Mouse (Mus musculus) CD4-positive, CD25-positive, alpha-beta regulatory T cell, adult 4 months (primary cell): Measurements from ENCODE around the gene Cd300e. TPM values are rescaled to one million over a fixed set of nuclear protein-coding genes. Genes with fewer than 3 reads are reported as not detected.

Experiments used
- ATAC-seq: one replicate; pipeline ENCODE4 v1.8.0; 2017
- polyA plus RNA-seq, 2 experiments: library from polyadenylated mRNA; unstranded; fragments of 100-300 nt; shearing (Covaris generic); gene quantifications; one replicate each; pipeline ENCODE4 v1.2.1; 2017

The Cd300e gene
- polyA plus RNA-seq, result under 1 TPM in 1 of 2 experiments, not detected in 1; 0.29 TPM

DNA sequence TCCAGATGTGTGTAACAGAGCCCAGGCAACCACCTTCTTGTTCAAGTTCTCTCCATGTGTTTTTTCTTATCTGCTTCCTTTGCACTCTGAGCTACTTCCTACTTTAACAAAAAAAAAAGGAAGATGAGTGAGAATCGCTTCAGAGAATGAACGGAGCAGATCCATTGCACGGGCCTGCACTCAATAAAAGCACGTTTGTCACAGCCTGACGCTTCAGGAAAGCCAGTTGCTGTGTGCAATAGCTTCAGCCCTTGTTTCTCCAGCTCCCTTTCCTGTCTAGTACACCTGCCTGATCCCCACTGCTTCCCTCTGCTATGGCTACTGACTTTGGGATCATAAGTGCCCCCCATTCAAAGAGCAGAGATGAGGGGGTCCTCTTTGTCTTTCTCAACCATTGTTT is at the start of gene Cd300e:
Gene Cd300e, minus strand, starts transcription at position 101 of the 400 bp plus-strand sequence.
- no peak for ATAC-seq

DNA sequence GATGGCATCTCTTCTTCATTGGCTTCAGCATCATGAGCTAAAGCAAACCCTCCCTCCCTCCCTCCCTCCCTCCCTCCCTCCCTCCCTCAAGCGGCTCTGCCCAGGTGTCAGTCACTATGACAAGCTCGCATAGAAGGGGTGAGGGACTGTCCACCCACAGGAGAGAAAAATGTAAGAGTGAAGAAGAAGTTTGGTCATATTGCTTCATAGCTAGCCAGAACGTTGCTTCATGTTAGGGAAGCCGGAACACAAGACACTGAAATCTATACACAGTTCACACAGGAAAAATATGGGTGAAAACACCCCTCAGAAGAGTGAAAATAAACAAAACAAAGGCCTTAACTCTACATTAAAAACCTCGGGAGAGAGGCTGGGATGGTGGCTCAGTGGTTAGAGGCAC is 48.3 kb upstream of the Cd300e start:
- ATAC-seq, result no peak

DNA sequence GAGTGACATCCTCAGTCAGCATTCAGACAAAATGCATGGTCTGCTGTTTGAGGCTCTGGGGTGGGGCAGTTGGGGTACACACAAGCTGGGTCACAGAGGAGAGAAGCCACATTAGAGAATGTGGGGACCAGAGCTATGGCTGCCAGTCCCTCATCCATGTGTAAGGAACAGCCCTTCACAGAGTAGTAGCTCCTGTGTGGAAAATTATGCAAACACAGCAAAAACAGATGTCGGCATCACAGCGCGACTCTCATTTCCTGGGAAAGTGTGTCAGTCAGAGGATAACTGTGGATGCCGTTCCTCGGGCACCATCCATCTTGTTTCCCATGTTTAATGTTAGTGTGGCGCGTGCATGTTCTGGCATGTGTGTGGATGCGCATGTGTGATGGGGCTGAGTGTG is 46.2 kb upstream of the Cd300e start:
- no peak for ATAC-seq

DNA sequence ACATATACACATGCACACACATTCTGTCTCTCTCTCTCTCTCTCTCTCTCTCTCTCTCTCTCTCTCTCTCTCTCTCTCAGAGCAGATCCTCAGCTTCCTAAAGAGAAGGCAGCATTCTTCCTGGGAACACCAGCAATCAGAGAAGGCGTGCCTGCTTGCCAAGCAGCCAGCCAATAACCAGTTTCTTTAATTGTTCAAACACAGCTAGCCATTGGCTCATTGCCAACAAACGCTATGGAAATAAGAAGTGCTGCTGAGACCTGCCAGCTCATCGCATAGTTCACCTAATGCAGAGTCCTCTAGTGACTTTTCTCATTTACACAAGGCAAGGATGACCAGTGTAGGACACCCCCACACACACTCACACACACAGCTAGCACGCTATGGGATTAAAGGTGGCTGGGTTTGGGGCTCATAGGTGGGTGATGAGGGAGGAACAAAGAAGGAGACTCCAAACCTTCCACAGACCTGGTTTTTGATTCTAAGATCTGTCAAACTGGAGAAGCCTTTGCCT is 45.5 kb upstream of the Cd300e start:
- no peak for ATAC-seq

DNA sequence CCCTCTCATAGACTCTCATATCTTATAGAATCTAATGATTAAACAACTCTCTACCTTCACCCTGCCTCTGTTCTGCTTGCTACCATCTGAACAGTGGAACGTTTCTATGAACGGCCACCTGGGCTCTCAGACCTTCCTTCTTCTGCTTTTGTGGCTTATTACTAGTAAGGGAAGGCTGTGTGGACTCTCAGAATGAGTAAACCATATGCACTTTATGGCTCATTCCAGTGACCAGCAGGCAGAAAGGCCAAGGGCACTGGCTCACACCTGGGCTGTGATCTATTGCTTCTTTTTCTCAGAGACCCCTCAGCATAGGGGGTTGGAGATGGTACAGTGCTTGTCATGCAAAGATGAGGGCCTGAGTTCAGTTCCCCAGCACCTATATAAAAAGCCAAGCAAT is 44.7 kb upstream of the Cd300e start:
- ATAC-seq, result no peak

DNA sequence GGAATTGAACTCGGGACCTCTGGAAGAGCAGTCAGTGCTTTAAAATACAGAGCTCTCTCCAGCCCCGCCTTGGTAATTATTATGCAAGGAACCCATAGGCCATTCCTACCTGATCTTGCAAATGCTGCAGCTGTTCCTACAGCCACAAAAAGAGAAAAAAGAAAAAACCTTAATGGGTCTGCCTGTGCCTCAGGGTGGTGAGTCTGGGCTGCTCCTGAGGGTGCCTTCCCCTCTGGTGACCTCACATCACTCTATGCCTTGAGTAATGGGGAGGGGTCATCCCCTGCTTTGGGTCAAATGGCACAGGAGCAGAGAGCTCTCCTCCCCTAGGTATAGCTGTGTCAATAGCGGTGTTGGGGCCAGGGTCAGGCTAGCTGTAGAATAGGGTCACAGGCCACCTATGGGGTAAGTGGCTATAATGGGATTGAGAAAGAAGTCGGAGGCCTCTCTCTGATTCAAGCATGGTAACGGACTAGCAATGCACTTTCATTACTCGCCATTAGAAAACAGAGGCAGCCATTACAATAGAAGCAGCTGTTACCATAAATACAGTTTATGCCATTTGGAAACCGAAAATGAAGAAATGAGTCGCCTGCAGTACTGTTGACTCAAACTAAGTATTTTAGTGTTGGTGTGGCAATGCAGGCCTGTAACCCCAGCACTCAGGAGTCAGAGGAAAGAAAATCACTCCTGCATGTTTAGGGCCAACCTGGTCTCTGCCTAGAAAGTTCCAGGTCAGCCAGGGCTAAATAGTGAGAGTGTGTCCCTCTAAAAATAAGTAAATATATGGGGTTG is 43.0 kb upstream of the Cd300e start:
- no peak for ATAC-seq

DNA sequence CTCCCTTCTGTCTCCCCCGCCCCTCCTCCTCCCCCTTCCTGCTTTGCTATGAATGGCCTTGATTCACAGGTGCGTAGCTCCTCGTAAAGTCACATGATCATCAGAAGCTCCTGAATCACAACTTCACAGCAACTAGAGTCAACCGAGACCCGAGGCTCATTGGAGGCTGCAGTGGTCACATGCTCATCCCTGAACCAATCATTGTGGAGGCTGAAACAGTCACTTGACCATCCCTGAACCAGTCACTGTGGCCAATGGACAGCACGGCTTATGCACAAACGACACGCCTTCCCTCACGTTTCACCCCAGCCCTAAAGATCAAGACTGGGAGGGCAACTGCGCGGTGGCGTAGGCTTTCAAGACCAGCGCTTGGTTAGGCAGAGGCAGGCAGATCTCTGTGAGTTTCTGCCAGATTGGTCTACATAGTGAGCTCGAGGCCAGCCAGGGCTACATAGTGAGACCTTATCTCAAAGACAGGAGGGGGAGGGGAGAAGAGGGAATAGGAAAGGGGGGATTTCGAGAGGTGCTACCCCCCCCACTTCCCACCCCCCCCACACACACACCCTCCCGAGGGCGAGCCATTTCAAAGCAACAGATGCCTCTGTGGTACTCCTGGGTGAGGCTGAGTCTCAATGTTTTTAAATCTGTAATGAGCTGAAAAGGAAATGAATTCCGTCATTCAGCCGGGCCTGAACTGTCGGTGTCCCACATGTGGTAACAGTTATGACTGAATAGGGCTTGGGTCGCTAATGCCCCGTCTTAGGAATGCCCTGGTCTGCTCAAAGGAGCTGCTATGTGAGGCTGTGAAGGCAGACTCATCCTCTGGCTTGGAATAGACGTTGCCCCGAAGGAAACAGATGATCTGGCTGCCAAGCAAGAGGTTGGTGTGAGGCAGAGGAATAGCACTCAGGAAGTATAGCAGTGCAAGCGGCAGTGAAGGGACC is 41.8 kb upstream of the Cd300e start:
- ATAC-seq, result no peak

DNA sequence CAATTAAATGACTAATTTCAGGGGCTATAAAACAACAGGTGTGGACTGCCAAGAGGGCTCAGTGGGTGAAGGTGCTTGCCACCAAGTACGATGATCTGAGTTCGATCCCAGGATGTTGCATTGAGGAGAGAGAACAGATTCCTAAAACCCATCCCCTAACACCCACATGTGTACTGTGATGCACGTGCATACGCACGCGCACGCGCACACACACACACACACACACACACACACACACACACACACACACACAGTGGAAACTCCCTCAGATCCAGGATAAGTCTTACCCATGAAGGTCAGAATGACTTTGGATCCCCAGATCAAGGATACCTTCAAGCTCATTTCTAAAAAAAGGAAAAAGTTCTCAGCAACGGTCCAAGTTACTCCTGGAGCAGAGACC is 40.1 kb upstream of the Cd300e start:
- no peak for ATAC-seq

DNA sequence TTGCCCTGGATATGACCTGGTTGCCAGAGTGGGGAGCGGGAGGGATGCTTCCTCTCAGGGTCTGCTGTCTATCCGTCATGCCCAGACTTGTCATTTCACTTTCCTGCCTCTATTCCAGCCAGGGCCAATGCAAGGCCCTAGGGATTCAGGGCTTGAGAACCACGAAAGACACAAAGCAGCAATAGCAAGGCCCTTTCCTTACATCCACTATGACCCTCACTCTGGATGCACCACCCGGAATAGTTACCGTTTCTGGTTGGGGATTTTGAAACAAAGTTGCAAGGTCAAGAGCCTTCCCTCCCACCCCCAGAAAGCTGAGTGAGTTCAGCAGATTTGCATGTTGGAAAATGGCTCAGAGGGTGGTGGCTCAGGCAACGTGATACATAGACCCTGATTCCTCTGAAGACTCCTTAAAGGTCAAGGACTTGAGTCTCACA is 39.7 kb upstream of the Cd300e start:
- ATAC-seq, result no peak

DNA sequence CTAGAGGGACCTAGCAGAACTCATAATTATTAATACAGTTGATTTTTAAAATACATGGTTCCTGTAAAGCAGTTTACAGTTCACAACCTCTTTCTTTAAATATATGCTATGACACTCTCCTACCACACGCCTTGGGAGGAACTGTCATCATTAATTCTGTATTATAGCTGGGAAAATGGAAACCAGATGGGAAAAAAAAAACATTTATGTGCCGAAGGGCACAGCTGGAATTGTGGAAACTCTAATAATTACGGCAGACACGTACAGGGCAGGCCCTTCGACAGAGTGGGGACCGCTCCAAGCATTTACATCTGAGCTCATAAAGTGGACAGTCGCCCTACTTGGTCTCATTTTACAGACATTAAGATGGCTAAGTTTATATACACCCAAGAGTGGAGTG is 38.8 kb upstream of the Cd300e start:
- ATAC-seq, result no peak

DNA sequence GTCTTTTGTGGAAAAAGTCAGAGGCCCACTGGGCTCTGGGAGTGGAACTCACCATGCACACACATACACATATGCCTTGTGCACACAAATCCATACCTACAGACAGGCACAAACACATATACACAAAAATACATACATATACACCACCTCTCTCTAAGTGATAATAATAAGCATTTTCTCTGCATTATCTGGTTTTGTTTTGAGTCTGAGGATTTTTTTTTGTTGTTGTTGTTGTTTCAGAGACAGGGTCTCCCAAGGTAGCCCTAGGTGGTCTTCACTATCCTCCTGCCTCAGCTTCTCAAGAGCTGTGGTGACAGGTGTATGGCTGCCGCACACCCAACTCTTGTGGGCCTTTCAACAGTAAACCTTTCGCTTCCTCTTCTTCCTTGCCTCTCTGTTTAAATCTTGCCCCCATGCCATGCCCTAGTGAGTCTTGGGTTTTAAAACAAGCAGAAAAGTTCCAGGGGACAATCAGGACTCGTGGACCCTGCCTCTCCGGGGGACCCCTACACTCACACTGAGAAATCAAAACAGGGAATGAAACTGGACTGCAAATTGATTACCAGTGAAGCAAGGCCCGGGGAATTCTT is 38.1 kb upstream of the Cd300e start:
- no peak for ATAC-seq

DNA sequence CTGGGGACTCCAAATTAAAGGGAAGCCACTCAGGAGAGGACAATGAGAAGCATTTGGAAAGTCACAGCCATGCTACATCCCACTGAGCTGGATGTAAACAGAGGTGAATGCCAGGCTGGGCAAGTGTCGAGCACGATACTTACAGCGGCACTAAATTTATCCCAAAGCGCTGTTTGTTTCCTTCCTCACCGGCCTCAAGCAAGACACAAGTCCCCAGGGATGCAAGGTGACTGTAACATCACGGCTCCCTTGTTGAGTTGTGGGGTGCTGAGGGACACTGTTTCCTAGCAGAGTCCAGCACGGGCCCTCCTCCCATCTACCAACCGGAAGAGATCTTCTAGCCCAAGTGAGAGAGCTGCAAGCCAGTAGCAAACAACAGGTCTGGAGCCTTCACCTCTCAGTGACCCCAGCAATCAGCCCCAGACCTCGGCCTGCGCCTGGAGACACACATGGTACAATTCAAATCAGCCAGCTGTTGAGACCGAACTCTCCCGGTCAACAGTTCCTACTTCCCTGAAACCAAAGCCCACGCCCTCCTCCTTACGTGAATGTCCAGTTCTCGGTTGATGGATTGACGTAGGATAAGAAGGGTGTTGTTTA is 37.4 kb upstream of the Cd300e start:
- ATAC-seq, result no peak

DNA sequence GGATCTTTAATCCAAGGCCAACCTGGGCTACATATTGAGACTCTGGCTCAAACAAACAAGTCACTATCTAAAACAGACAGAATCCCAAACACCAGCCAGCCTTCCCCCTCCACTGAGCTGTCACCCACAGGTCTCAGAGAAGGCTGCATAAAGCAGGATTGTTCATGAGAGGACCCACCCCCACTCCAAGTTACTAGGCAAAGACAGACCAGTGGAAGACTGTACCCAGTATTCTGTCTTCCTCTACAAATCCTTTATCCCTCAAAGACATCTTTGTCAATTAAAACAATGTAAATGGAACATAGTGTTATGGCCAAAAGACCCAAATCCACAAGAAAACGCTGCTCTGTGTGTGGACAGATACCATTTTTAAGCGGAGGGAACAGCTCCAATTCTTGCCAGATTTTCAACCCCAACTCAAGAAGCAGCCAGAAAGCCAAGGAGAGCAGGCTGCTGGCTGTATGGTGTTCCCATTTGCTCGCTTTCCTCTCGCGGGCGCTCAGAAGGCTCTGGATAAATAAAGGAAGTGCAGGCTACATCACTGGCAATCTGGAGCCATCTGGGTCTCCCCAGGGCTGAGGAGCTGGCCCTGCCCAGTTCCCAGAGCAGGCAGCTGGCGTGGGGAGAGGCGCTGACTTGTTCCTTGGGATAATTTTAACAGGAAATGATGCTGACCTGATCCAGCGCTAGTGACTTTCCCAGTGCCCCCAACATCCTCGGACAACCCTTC is 36.4 kb upstream of the Cd300e start:
- ATAC-seq, result no peak

DNA sequence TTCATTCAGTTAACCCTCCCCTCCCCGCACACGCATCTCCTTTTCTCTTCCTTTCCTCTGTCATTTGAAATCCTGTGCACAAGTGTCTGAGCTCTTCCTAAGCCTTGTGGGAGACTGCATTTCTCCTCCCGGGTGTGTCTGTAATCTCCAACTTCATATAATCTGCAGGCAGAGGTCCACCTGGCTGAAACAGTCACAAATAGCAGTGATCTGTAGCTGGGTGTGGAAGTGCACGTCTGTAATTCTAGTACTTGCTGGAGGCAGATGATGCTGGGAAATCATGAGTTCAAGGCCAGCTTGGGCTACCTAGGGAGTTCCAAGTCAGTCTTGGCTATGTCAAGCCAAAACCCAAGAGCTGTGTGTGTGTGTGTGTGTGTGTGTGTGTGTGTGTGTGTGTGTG is 30.2 kb upstream of the Cd300e start:
- ATAC-seq, result no peak

DNA sequence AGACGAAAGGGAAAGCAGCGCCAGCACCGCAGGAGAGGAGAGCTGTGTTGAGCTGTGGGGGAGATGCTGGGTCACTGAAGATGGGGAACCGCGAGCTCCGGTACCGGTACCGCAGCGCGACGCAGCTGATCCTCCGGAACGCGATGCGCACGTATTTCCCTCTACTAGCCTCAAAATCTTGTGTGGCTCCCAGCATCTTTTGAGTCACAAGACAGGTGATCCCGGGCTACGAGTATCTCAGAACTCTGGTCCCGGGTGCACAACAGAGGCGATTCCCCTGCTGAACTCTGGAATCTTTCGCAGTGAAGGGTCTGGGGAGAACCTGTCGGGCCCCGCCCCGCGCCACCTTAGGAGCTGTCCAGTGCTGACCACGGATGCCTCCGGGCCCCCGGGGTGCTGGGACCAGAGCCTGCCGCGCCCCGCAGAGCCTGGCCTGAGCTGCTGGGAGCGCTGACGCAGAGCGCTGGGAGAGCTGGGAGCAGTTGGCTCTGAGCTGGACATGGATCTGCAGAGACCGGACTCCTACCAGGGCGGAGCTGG is 29.5 kb upstream of the Cd300e start, which contains the start of gene Rab37:
Gene Rab37, plus strand, starts transcription at position 70 of the 540 bp plus-strand sequence.
- no peak for ATAC-seq

DNA sequence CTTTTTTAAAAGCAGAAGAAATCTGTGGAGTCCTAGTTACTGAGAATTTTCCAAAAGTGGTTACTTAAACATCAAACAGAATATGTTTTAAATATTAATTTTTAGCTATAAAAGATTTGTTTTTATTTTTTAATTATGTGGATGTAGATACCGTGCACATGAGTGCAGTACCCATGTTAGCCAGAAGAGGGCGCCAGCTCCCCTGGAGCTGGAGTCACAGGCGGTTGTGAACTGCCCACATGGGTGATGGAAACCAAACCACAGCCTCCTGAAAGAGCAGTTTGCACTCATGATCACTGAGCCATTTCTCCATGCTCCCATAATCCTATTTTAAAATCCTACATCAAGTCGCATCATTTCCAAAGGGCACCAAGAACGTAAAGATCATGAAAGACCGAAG is 27.9 kb upstream of the Cd300e start:
- ATAC-seq, result no peak

DNA sequence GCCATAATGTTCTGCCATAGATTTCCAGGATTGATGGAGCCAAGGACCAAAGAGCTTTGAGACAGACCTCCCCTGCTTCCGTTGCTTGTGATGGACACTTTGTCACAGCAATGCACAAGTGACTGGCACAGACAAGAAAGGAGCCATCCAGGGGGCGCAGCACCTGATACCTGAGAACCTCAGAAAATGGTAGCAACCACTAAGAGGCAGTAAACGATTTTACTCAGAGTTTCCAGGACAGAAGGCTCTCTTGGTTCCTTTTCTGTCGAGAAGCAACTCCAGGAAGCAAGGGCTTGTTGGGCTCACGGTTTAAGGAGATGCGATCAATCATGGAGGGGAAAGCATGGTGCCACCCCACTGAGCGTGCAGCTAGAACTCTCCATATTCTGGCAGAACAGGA is 24.2 kb upstream of the Cd300e start:
- no peak for ATAC-seq

DNA sequence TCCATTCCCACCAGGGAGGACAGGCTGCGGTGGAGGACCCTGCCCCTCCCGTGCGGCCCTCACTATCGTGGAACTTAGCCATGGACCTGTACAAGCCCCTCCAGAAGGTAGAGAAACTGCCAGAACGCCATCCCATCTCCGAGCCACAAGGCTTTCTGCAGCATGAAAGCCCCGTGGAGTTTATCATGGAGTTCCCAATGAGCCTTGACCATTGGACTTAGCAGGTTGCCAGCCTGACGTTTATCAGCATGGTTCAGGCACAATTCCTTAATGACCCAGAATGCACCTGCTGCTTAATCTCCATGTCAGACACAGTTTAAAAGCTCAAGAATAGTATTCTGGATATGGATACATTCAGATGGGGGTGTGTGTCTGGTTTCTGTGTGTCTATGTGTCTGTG is 23.1 kb upstream of the Cd300e start:
- ATAC-seq, result no peak

DNA sequence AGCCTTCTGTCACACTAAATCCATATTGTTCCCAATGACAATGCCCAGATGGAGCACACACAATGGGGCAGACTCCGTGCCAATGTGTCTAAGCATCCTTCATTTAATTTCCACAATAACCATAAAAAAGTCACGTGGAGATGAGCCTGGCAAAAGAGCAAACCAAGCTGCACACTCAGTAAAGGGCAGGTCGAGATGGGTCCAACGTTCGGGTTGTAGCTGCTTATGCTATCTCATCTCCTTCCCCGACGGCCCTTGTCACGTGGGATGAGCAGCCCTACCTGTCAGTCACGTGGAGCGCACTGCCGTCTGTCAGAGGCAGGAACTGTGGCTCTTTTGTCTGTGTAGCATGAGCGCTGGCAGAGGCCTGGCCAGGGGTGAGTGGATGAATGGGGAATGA is 22.6 kb upstream of the Cd300e start:
- no peak for ATAC-seq

DNA sequence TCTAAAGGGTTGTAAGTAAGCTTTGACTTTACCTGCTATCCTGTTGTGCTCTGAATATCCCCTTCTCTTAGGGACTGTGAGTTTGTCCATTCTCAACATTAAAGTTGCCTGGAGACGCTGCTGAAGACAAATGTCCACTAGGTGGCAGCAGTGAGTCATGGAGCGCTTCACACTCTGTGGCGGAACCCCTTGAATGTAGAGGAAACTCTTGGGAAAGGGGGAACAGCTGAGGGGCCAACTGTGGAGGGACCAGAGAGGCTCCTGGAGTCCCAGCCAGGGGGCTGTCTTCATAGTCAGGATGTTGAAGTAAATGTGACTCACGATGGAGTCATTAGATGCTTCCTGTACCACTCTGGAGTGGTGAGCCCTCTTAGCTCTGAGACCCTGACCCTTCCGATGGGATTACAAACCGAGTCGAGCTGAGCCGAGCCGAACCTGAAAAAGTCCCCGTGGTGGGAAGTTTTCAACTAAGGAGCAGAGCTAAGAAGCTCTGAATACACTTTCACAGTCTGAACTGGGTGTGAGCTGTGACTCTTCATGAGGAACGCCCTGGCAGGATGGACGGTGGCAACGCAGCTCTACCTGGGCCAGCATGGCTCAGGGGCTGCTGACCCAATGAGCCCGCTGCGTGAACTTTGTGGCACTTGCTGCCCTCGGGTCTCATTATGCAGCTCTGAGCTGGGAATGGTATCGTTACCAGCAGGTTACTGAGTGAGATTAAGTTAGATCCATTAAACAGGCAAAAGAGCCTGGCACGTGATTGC is 21.6 kb upstream of the Cd300e start:
- ATAC-seq, result peak; percentile 58

DNA sequence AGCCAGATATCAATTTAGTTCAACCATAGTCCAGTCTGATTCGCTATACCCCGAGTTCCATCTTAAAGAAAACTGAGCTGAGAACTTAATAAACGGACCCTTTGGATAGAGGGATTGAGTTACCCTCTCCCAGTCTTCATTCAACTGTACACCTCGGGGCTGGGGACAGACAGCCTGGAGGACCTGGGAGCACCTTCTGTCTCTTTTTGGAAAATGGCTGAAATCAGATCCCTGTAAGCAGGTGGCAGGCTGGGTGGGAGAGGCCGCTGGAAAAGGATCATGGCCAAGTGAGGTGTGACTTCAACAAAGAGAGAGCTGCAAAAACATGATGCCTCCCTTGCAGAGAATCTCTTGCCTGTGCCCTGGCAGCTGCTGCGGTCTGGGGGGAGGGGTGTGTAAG is 20.2 kb upstream of the Cd300e start:
- ATAC-seq, result no peak
